In genomic region chr11:97884601-97885185, GRCm38 (mm10) we compare ENCODE assay signal across 8 mouse cellular contexts. TPM values are rescaled to one million over a fixed set of nuclear protein-coding genes. Genes with fewer than 3 reads are reported as not detected.
DNase-seq lines count a peak whose midpoint lies in the region; ATAC-seq and TF ChIP-seq lines count a peak whose summit lies in the region.

No protein-coding gene starts in this region.

- 22% methylated on average over 7 of the region's 7 CpGs for WGBS in lung, embryonic 14.5 days
- WGBS in embryonic facial prominence, embryonic 12.5 days = 25% methylated on average over 7 of the region's 7 CpGs
- whole genome bisulfite sequencing in intestine, embryonic 15.5 days = 25% methylated on average over 7 of the region's 7 CpGs
- 31% methylated on average over 7 of the region's 7 CpGs for WGBS in neural tube, embryonic 13.5 days

- no peaks in the 10 kb centered on the region for H3K4me1 ChIP-seq in lung, embryonic 14.5 days (ENCODE audit: insufficient read depth)
- no peaks in the 10 kb centered on the region for H3K4me1 ChIP-seq in embryonic facial prominence, embryonic 12.5 days
- 0 out of 2 replicates have a peak, but pooled peaks cover 2% of the 10 kb centered on the region for H3K4me1 ChIP-seq in intestine, embryonic 15.5 days (replicated peaks)
- H3K4me1 ChIP-seq in neural tube, embryonic 13.5 days (replicated peaks) = 0 out of 2 replicates have a peak, but pooled peaks cover 5% of the 10 kb centered on the region

- no peak for DNase-seq in lung, embryonic 14.5 days
- no peak for DNase-seq in lung, postnatal 36 days
- no peak for DNase-seq in thymus, postnatal 0 days (ENCODE audit: low spot score)
- DNase-seq in urinary bladder, adult 18-20 months (ENCODE audit: low spot score in 2 of 2) = no peak

- peaks cover 6% of the 10 kb centered on the region; the same call in 1 of the 2 replicates for H3K9me3 ChIP-seq in lung, embryonic 14.5 days (ENCODE audit: low read depth, low read length)
- no peaks in the 10 kb centered on the region for H3K9me3 ChIP-seq in embryonic facial prominence, embryonic 12.5 days
- H3K9me3 ChIP-seq in intestine, embryonic 15.5 days = no peaks in the 10 kb centered on the region
- H3K9me3 ChIP-seq in neural tube, embryonic 13.5 days = no peaks in the 10 kb centered on the region

- peak overlapping the region; percentile 67 for H3K4me2 ChIP-seq in lung, embryonic 14.5 days
- peak overlapping the region; percentile 52 for H3K4me2 ChIP-seq in embryonic facial prominence, embryonic 12.5 days (replicated peaks)
- H3K4me2 ChIP-seq in intestine, embryonic 15.5 days (replicated peaks) = peak overlapping the region; percentile 72
- peak overlapping the region; percentile 62 for H3K4me2 ChIP-seq in neural tube, embryonic 13.5 days

- peak; percentile 22; the same call in 1 of the 2 replicates for ATAC-seq in lung, embryonic 14.5 days (ENCODE audit: insufficient read depth)
- ATAC-seq in embryonic facial prominence, embryonic 12.5 days (ENCODE audit: insufficient number of reproducible peaks, insufficient read depth, low FRiP score, low TSS enrichment) = no peak
- peak; percentile 16; the same call in 1 of the 2 replicates for ATAC-seq in intestine, embryonic 15.5 days
- ATAC-seq in neural tube, embryonic 13.5 days (ENCODE audit: low read depth) = peak; percentile 30
- no peak for ATAC-seq in inflammation-experienced regulatory T-cells, adult 6 months

- H3K36me3 ChIP-seq in lung, embryonic 14.5 days (ENCODE audit: insufficient read depth) = no peaks in the 10 kb centered on the region
- no peaks in the 10 kb centered on the region for H3K36me3 ChIP-seq in embryonic facial prominence, embryonic 12.5 days
- H3K36me3 ChIP-seq in intestine, embryonic 15.5 days = no peaks in the 10 kb centered on the region
- H3K36me3 ChIP-seq in neural tube, embryonic 13.5 days = no peaks in the 10 kb centered on the region

- peak overlapping the region; percentile 44 for H3K4me3 ChIP-seq in lung, embryonic 14.5 days (ENCODE audit: low read depth, low read length)
- H3K4me3 ChIP-seq in embryonic facial prominence, embryonic 12.5 days = peak overlapping the region; percentile 54
- H3K4me3 ChIP-seq in intestine, embryonic 15.5 days (replicated peaks) = peak overlapping the region; percentile 60
- peak overlapping the region; percentile 59 for H3K4me3 ChIP-seq in neural tube, embryonic 13.5 days

- no peaks in the 10 kb centered on the region for H3K27me3 ChIP-seq in lung, embryonic 14.5 days (ENCODE audit: insufficient read depth, low read length)
- H3K27me3 ChIP-seq in embryonic facial prominence, embryonic 12.5 days = no peaks in the 10 kb centered on the region
- no peaks in the 10 kb centered on the region for H3K27me3 ChIP-seq in intestine, embryonic 15.5 days (replicated peaks)
- H3K27me3 ChIP-seq in neural tube, embryonic 13.5 days = no peaks in the 10 kb centered on the region

- H3K9ac ChIP-seq in lung, embryonic 14.5 days = peak overlapping the region; percentile 40; the same call in 1 of the 2 replicates
- H3K9ac ChIP-seq in embryonic facial prominence, embryonic 12.5 days = peak overlapping the region; percentile 2; the same call in 1 of the 2 replicates
- peak overlapping the region; percentile 39 for H3K9ac ChIP-seq in intestine, embryonic 15.5 days
- peak overlapping the region; percentile 59 for H3K9ac ChIP-seq in neural tube, embryonic 13.5 days

- TF ChIP-seq CTCF in lung, embryonic 14.5 days (IDR thresholded peaks at IDR 0.05; ENCODE audit: low read depth) = no peak; the same call in 1 of the 2 replicates

- peak overlapping the region; percentile 74 for H3K27ac ChIP-seq in lung, embryonic 14.5 days (ENCODE audit: low read depth)
- H3K27ac ChIP-seq in embryonic facial prominence, embryonic 12.5 days = peak overlapping the region; percentile 65
- peak overlapping the region; percentile 85 for H3K27ac ChIP-seq in intestine, embryonic 15.5 days
- H3K27ac ChIP-seq in neural tube, embryonic 13.5 days (replicated peaks) = peak overlapping the region; percentile 85

RNA-seq across cellular contexts. Expression of gene Fbxo47, which starts 0.7 kb away (rescaled TPM):
- polyA plus RNA-seq in lung, embryonic 14.5 days (2014; fragmentation: Nextera tagmentation; extraction: Ambion mirVana) = 0.84 and 0.85 TPM in 2 replicates
- polyA plus RNA-seq in embryonic facial prominence, embryonic 12.5 days (2016; fragmentation: Nextera tagmentation; extraction: Ambion mirVana) = 0.50 and 0.51 TPM in 2 replicates
- 0.65 and 0.68 TPM in 2 replicates for polyA plus RNA-seq in intestine, embryonic 15.5 days (2015; fragmentation: Nextera tagmentation; extraction: Ambion mirVana)
- polyA plus RNA-seq in neural tube, embryonic 13.5 days (2015; fragmentation: Nextera tagmentation; extraction: Ambion mirVana) = 0.52 and 0.53 TPM in 2 replicates
- 0.70 and 0.75 TPM in 2 replicates for polyA plus RNA-seq in thymus, postnatal 0 days (2015; fragmentation: Nextera tagmentation; extraction: Ambion mirVana)
- polyA plus RNA-seq in inflammation-experienced regulatory T-cells, adult 6 months (2017; shearing (Covaris generic)) = 1 to 10 TPM in 1 of 3 experiments, under 1 TPM in 1, not detected in 1; 0.54 to 1.0 TPM

RNA-seq across cellular contexts. Expression of gene B230217C12Rik, which starts 44.1 kb away (rescaled TPM):
- 6.1 and 6.8 TPM in 2 replicates for polyA plus RNA-seq in lung, embryonic 14.5 days (2014; fragmentation: Nextera tagmentation; extraction: Ambion mirVana)
- polyA plus RNA-seq in embryonic facial prominence, embryonic 12.5 days (2016; fragmentation: Nextera tagmentation; extraction: Ambion mirVana) = 11.3 and 12.4 TPM in 2 replicates
- 5.2 and 5.3 TPM in 2 replicates for polyA plus RNA-seq in intestine, embryonic 15.5 days (2015; fragmentation: Nextera tagmentation; extraction: Ambion mirVana)
- 31.0 and 32.3 TPM in 2 replicates for polyA plus RNA-seq in neural tube, embryonic 13.5 days (2015; fragmentation: Nextera tagmentation; extraction: Ambion mirVana)
- 4.5 and 5.0 TPM in 2 replicates for polyA plus RNA-seq in thymus, postnatal 0 days (2015; fragmentation: Nextera tagmentation; extraction: Ambion mirVana)
- polyA plus RNA-seq in inflammation-experienced regulatory T-cells, adult 6 months (2017; shearing (Covaris generic)) = 1 to 10 TPM; 2.1 to 3.0 (median 2.3) TPM

Comparison
In these comparisons a context has a peak if more than half of its experiments do, and no peak if none do; other contexts are left out.
1. ATAC-seq: peak in lung, embryonic 14.5 days (single experiment), intestine, embryonic 15.5 days (single experiment) and neural tube, embryonic 13.5 days (single experiment); none in embryonic facial prominence, embryonic 12.5 days (single experiment) and inflammation-experienced regulatory T-cells, adult 6 months (single experiment).
2. H3K9ac ChIP-seq: peak in every context shown above with its lines; median percentile 59 in neural tube, embryonic 13.5 days; 40 in lung, embryonic 14.5 days; 39 in intestine, embryonic 15.5 days; 2 in embryonic facial prominence, embryonic 12.5 days.
3. Peak in every context shown above with its lines, with median percentiles within 50 percentile points of each other: H3K27ac ChIP-seq, H3K4me2 ChIP-seq and H3K4me3 ChIP-seq.